Mouse (Mus musculus): ENCODE data around the gene Dse.

DNA sequence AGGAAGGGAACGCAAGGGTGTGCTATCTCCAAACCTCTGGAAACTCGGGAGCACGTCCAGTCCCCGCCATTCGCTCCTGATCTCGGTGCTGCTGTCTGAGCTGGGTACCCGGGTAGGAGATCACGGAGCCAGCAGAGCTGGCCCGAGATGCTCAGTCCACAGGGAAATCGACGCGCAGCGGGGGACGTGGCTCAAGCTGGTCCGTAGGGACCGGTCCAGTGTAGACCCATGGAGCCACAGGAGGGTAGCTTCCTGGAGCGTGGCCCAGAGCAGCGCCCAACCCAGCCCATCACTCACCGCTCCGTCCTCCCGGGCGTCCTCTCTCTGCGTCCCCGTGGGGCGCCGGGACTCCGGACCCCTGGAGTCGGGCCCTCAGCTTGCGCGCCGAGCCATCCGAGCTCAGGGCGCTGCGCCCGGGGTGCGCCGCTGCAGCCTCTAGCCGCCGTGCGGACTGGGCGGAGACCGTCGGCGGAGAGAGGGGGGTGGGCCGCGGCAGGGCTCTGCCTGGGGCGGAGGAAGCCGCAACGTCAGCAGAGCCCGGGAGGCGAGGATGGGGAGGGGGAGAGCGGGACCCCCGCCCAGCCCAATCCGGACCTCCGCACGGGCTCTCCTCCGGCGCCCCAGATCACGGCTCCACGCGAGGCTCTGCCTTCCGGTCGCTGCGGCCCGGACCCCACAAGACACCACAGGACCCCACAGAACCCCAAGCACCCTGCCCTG lies 572 bp downstream of the Dse start:
- TF ChIP-seq CTCF (IDR thresholded peaks at IDR 0.05; ENCODE audit: insufficient read depth, low read length): no peak
- 0 out of 2 replicates have a peak, but pooled peaks have one; percentile 38 for TF ChIP-seq POLR2A (IDR thresholded peaks at IDR 0.05; ENCODE audit: borderline replicate concordance, extremely low read depth, low read depth, low read length)

All from lung, adult 2 months (tissue).